Mouse (Mus musculus): ENCODE data around the gene Pex5l. TPM values are rescaled to one million over a fixed set of nuclear protein-coding genes. Genes with fewer than 3 reads are reported as not detected.

The Pex5l gene
- total and polyA plus RNA-seq, 3 experiments = not detected

GRCm38 (mm10) chr3:33088276-33088675 lies 54.8 kb downstream of the Pex5l start:
- H3K9me3 ChIP-seq (replicated peaks; ENCODE audit: insufficient read depth, low read length) = no peaks in the 10 kb centered on the region
- no peaks in the 10 kb centered on the region for H3K4me1 ChIP-seq (ENCODE audit: control insufficient read depth in 1 of 2, insufficient read depth in 2 of 2, low read length in 2 of 2)
- H3K9ac ChIP-seq (ENCODE audit: control insufficient read depth, low read depth, low read length, poor library complexity, severe bottlenecking) = no peak overlapping the region
- DNase-seq (ENCODE audit: low read depth, low spot score) = no peak
- no peaks in the 10 kb centered on the region for H3K36me3 ChIP-seq (ENCODE audit: control insufficient read depth in 1 of 2, insufficient read depth in 2 of 2, low read length in 2 of 2)
- no peaks in the 10 kb centered on the region for H3K27me3 ChIP-seq (ENCODE audit: control insufficient read depth in 1 of 2, insufficient read depth in 2 of 2, low read length in 2 of 2)
- TF ChIP-seq ZNF384 (IDR thresholded peaks at IDR 0.05; ENCODE audit: low read depth, low read length) = no peak
- no peak for TF ChIP-seq MYB (IDR thresholded peaks at IDR 0.05; ENCODE audit: low read depth, low read length)
- TF ChIP-seq SMC3 (IDR thresholded peaks at IDR 0.05; ENCODE audit: low read depth, low read length) = no peak
- no peak for TF ChIP-seq ZMIZ1 (IDR thresholded peaks at IDR 0.05; ENCODE audit: low read depth, low read length)
- TF ChIP-seq EP300 (IDR thresholded peaks at IDR 0.05; ENCODE audit: low read depth in 1 of 2, low read length in 2 of 2) = no peak
- no peak for TF ChIP-seq NELFE (IDR thresholded peaks at IDR 0.05; ENCODE audit: low read depth, low read length)
- TF ChIP-seq RAD21 (IDR thresholded peaks at IDR 0.05; ENCODE audit: low read depth, low read length) = no peak
- TF ChIP-seq SIN3A (IDR thresholded peaks at IDR 0.05; ENCODE audit: low read length) = no peak
- H3K27ac ChIP-seq (ENCODE audit: control insufficient read depth, low read depth, low read length) = no peak overlapping the region
- no peak overlapping the region for H3K4me3 ChIP-seq (ENCODE audit: control insufficient read depth in 1 of 2, insufficient read depth in 1 of 2, low read depth in 2 of 2, low read length in 2 of 2)
- H3K79me2 ChIP-seq (ENCODE audit: control insufficient read depth, insufficient read depth, low read length, poor library complexity) = no peaks in the 10 kb centered on the region

GRCm38 (mm10) chr3:33082806-33083338 lies 60.2 kb downstream of the Pex5l start:
- H3K4me3 ChIP-seq (ENCODE audit: control insufficient read depth in 1 of 2, insufficient read depth in 1 of 2, low read depth in 2 of 2, low read length in 2 of 2) = no peak overlapping the region
- no peaks in the 10 kb centered on the region for H3K36me3 ChIP-seq (ENCODE audit: control insufficient read depth in 1 of 2, insufficient read depth in 2 of 2, low read length in 2 of 2)
- no peaks in the 10 kb centered on the region for H3K27me3 ChIP-seq (ENCODE audit: control insufficient read depth in 1 of 2, insufficient read depth in 2 of 2, low read length in 2 of 2)
- no peak overlapping the region for H3K27ac ChIP-seq (ENCODE audit: control insufficient read depth, low read depth, low read length)
- H3K9ac ChIP-seq (ENCODE audit: control insufficient read depth, low read depth, low read length, poor library complexity, severe bottlenecking) = no peak overlapping the region
- H3K79me2 ChIP-seq (ENCODE audit: control insufficient read depth, insufficient read depth, low read length, poor library complexity) = no peaks in the 10 kb centered on the region
- TF ChIP-seq POLR2AphosphoS2 (IDR thresholded peaks at IDR 0.05; ENCODE audit: low read length) (no peak), SMC3 (IDR thresholded peaks at IDR 0.05; ENCODE audit: low read depth, low read length) (no peak), JUND (IDR thresholded peaks at IDR 0.05; ENCODE audit: low read depth, low read length) (no peak), KAT2A (conservative IDR thresholded peaks at IDR 0.05; ENCODE audit: low read depth, low read length) (no peak), POLR2AphosphoS5 (IDR thresholded peaks at IDR 0.05; ENCODE audit: borderline replicate concordance, low read depth, low read length) (no peak), MEF2A (IDR thresholded peaks at IDR 0.05; ENCODE audit: extremely low read depth, insufficient replicate concordance, low read depth, low read length, poor library complexity, severe bottlenecking) (no peak), E2F4 (IDR thresholded peaks at IDR 0.05; ENCODE audit: borderline replicate concordance, low read depth, low read length) (no peak), SIN3A (IDR thresholded peaks at IDR 0.05; ENCODE audit: low read length) (no peak), ZNF384 (IDR thresholded peaks at IDR 0.05; ENCODE audit: low read depth, low read length) (no peak), CHD2 (IDR thresholded peaks at IDR 0.05; ENCODE audit: low read length) (no peak), MYC (IDR thresholded peaks at IDR 0.05; ENCODE audit: low read depth, low read length) (no peak), HCFC1 (IDR thresholded peaks at IDR 0.05; ENCODE audit: low read depth, low read length) (no peak)
- no peaks in the 10 kb centered on the region for H3K9me3 ChIP-seq (replicated peaks; ENCODE audit: insufficient read depth, low read length)
- no peaks in the 10 kb centered on the region for H3K4me1 ChIP-seq (ENCODE audit: control insufficient read depth in 1 of 2, insufficient read depth in 2 of 2, low read length in 2 of 2)
- no peak for DNase-seq (ENCODE audit: low read depth, low spot score)
